Mouse (Mus musculus) C2C12 (cell line): ENCODE data around the gene Neu4.

Source experiments
- CEBPB ChIP-seq: IDR thresholded peaks from one replicate; pipeline ENCODE4 v1.6.1; 2011; ENCODE audit warnings: low read depth, mild to moderate bottlenecking, control low read depth, moderate library complexity
- CTCF ChIP-seq: IDR thresholded peaks from one replicate; pipeline ENCODE4 v1.5.1; 2011; ENCODE audit not compliant: control insufficient read depth, insufficient read depth, insufficient read length
- MAX ChIP-seq: IDR thresholded peaks from one replicate; pipeline ENCODE4 v1.6.1; 2011; ENCODE audit warnings: mild to moderate bottlenecking, control low read depth
- MYOD1 ChIP-seq: IDR thresholded peaks from one replicate; pipeline ENCODE4 v1.6.1; 2011; ENCODE audit warnings: low read depth; ENCODE audit not compliant: control insufficient read depth, insufficient read length
- MYOG ChIP-seq: IDR thresholded peaks from one replicate; pipeline ENCODE4 v1.6.1; 2011; ENCODE audit not compliant: control insufficient read depth, insufficient read length; ENCODE audit errors: extremely low read depth
- USF1 ChIP-seq: IDR thresholded peaks from one replicate; pipeline ENCODE4 v1.6.1; 2011; ENCODE audit warnings: low read depth, mild to moderate bottlenecking, control low read depth, moderate library complexity

DNA sequence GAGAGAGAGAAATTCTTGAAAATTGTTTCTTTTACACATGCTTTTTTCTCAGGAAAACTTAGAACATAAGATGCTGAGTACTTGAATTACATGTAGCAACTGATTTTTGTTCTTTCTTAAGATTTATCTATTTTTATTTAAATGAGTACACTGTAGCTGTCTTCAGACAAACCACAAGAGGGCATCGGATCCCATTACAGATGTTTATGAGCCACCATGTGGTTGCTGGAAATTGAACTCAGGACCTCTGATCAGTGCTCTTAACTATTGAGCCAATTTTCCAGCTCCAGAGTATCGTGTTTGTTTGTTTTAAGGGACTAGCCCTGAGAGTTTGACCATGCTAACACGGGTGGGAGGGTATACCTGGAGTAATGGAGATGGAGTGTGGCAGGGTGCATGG is 8.6 kb upstream of the Neu4 start:
- TF ChIP-seq USF1 (no peak), CTCF (no peak), MAX (no peak), MYOG (no peak), MYOD1 (no peak), CEBPB (no peak)
